Mouse (Mus musculus) erythroblast, embryonic 14.5 days (primary cell): Measurements from ENCODE around the gene Slc44a5. TPM values are rescaled to one million over a fixed set of nuclear protein-coding genes. Genes with fewer than 3 reads are reported as not detected.

ENCODE experiments used
- H3K27me3 ChIP-seq: 2 replicates; pipeline ENCODE4 v1.6.1; 2012; ENCODE audit warnings: inconsistent platforms; ENCODE audit not compliant: control insufficient read depth
- H3K36me3 ChIP-seq: 2 replicates; pipeline ENCODE4 v1.6.1; 2012; ENCODE audit warnings: mild to moderate bottlenecking, inconsistent platforms; ENCODE audit not compliant: control insufficient read depth
- H3K4me1 ChIP-seq: 2 replicates; pipeline ENCODE4 v1.6.1; 2012; ENCODE audit warnings: inconsistent platforms; ENCODE audit not compliant: control insufficient read depth
- H3K4me3 ChIP-seq: replicated peaks from 2 replicates; pipeline ENCODE3; 2012; ENCODE audit warnings: moderate library complexity, mild to moderate bottlenecking, inconsistent platforms
- H3K9me3 ChIP-seq: 2 replicates; pipeline ENCODE4 v1.6.1; 2012; ENCODE audit warnings: low read length, inconsistent platforms, mixed read lengths; ENCODE audit not compliant: control insufficient read depth
- GATA1 ChIP-seq: IDR thresholded peaks from 2 replicates; pipeline ENCODE4 v1.6.1; 2012; ENCODE audit warnings: low read length, inconsistent platforms, mixed read lengths
- TAL1 ChIP-seq: IDR thresholded peaks from 3 replicates; pipeline ENCODE4 v1.6.1; 2012; ENCODE audit warnings: low read length, inconsistent platforms, mixed read lengths
- polyA plus RNA-seq: library from polyadenylated mRNA; stranded (reverse); fragments of >175 nt; gene quantifications from 2 replicates; pipeline ENCODE4 v1.2.3, GENCODE M21; 2012

Gene Slc44a5
- polyA plus RNA-seq, 1 experiment: not detected

GRCm38 (mm10) chr3:154115478-154115877 lies 142.2 kb downstream of the Slc44a5 start:
- Histone ChIP-seq H3K4me3 (no peak overlapping the region), H3K9me3 (no peaks in the 10 kb centered on the region), H3K4me1 (no peaks in the 10 kb centered on the region), H3K27me3 (peaks cover 3% of the 10 kb centered on the region; the same call in 1 of the 2 replicates), H3K36me3 (no peaks in the 10 kb centered on the region)
- TF ChIP-seq GATA1 (no peak), TAL1 (no peak)

DNA sequence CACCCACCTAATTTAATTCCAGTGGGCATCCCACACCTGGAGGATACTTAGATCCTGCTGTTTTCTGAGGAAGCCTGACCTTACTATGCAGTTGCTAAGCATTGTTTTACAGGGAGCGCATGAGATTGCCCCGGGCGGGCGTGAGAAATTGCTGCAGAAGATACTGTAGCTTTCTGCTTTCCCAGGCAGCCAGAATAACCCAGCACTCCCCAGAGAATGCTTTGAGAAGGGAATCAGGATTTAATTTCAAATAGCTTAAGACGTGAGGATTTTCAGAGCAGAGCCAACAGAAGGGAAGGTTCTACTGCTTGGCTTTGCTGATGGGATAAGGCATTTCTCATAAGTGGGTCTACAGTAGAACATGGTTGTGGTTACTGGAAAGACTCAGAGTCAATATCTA lies 142.8 kb downstream of the Slc44a5 start:
- no peaks in the 10 kb centered on the region for H3K9me3 ChIP-seq
- no peaks in the 10 kb centered on the region for H3K36me3 ChIP-seq
- H3K4me3 ChIP-seq: no peak overlapping the region
- TF ChIP-seq GATA1 (no peak), TAL1 (no peak)
- peaks cover 3% of the 10 kb centered on the region; the same call in 1 of the 2 replicates for H3K27me3 ChIP-seq
- no peaks in the 10 kb centered on the region for H3K4me1 ChIP-seq

GRCm38 (mm10) chr3:154118992-154119603 lies 145.9 kb downstream of the Slc44a5 start:
- Histone ChIP-seq H3K27me3 (no peaks in the 10 kb centered on the region), H3K36me3 (no peaks in the 10 kb centered on the region), H3K9me3 (no peaks in the 10 kb centered on the region), H3K4me3 (no peak overlapping the region), H3K4me1 (no peaks in the 10 kb centered on the region)
- TF ChIP-seq TAL1 (no peak), GATA1 (no peak)

DNA sequence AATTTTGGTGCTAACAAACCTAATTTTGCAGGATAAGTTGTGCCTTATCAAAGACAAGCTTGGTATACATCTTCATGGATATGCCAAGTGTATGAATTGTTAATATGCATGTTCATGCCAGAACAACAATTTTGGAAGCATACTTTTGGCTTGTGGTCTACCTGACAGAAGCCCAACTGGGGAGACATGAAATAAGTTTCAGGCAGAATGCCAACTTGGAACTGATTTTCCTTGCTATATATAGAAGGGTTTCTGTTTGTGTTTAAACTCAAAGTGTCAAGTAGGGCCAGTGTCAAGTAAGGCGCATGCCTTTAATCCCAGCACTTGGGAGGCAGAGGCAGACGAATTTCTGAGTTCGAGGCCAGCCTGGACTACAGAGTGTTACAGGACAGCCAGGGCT lies 149.3 kb downstream of the Slc44a5 start:
- TF ChIP-seq GATA1: no peak
- no peak for TF ChIP-seq TAL1
- Histone ChIP-seq H3K27me3 (no peaks in the 10 kb centered on the region), H3K4me1 (no peaks in the 10 kb centered on the region; the same call in 1 of the 2 replicates), H3K36me3 (no peaks in the 10 kb centered on the region), H3K4me3 (no peak overlapping the region), H3K9me3 (no peaks in the 10 kb centered on the region)

DNA sequence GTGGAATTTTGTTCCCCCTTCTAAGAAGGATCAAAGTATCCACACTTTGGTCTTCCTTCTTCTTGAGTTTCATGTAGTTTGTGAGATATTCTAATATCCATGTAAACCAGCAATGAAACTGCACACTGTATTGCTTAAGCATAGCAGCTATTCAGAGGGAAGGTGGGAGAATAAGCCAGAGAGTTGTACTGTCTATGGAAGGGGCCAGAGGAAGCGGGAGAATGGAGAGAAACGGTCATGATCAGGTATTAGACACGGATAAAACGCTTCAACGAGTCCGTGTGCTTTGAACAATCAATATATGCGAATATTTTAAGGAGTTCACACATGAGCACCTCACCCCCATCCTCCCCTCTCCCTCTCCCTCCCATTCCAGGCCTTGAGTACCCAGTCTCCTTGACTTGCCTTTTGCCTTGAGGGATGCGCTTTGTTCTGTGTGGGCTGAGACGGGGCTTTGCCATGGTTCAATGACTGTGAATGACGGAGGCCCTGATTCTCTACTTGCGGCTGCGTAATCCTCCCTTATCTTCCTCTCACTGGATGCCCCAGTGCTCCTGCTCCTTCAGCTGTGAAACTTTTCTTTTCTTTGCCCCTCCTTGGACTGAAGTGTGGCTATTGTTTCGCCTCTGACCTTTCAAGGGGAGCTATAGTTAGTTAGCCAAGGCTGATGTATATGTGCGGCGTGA lies 151.8 kb downstream of the Slc44a5 start:
- Histone ChIP-seq H3K4me3 (no peak overlapping the region), H3K27me3 (peaks cover 4% of the 10 kb centered on the region; the same call in 1 of the 2 replicates), H3K9me3 (no peaks in the 10 kb centered on the region), H3K4me1 (peaks cover 11% of the 10 kb centered on the region), H3K36me3 (no peaks in the 10 kb centered on the region)
- TF ChIP-seq GATA1 (no peak), TAL1 (no peak)

- Histone ChIP-seq H3K9me3 (no peaks in the 10 kb centered on the region), H3K4me1 (peaks cover 19% of the 10 kb centered on the region), H3K27me3 (peaks cover 4% of the 10 kb centered on the region; the same call in 1 of the 2 replicates), H3K36me3 (no peaks in the 10 kb centered on the region), H3K4me3 (no peak overlapping the region)
- TF ChIP-seq GATA1 (no peak), TAL1 (no peak)
Measured at GRCm38 (mm10) chr3:154125768-154126376, 152.6 kb downstream of the Slc44a5 start.

GRCm38 (mm10) chr3:154127246-154127645 lies 154.0 kb downstream of the Slc44a5 start:
- no peak for TF ChIP-seq GATA1
- Histone ChIP-seq H3K27me3 (peaks cover 4% of the 10 kb centered on the region; the same call in 1 of the 2 replicates), H3K36me3 (no peaks in the 10 kb centered on the region), H3K4me3 (no peak overlapping the region), H3K9me3 (no peaks in the 10 kb centered on the region), H3K4me1 (peaks cover 20% of the 10 kb centered on the region)

GRCm38 (mm10) chr3:154129036-154129435 lies 155.8 kb downstream of the Slc44a5 start:
- Histone ChIP-seq H3K9me3 (no peaks in the 10 kb centered on the region), H3K4me3 (no peak overlapping the region), H3K27me3 (peaks cover 4% of the 10 kb centered on the region; the same call in 1 of the 2 replicates), H3K36me3 (no peaks in the 10 kb centered on the region), H3K4me1 (peaks cover 20% of the 10 kb centered on the region)
- TF ChIP-seq GATA1 (no peak), TAL1 (no peak)

DNA sequence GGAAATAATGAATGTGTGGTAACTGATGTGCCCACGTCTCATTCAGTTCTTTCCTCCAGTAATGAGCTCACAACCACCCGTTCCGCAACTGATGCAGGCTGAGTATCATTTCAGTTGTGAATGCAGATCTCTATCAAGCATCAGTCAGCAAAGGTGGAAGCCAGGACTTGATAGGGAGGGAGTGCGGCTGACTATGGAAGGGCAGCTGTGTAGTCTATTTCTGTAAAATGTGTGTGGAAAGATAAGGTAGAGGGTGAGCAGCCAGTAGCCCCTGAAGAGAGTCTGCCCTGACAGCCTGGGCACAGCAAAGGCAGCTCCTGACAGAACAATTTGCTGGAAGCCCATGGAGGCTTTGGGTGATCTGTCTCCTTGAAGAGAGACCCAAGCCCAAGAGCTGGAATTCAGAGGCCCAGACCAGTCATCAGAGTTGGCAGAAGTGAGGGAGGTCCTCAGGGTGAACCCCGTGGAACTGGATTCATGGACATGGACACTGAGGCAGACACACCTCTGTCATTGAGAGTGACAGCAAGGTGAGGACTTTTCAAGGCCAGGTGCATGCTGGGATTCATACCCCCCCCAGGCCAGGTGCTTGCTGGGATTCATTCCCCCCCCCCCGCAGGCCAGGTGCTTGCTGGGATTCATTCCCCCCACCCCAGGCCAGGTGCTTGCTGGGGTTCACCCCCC lies 157.3 kb downstream of the Slc44a5 start:
- no peak overlapping the region for H3K4me3 ChIP-seq
- peaks cover 20% of the 10 kb centered on the region for H3K4me1 ChIP-seq
- H3K9me3 ChIP-seq: no peaks in the 10 kb centered on the region
- TF ChIP-seq GATA1 (no peak), TAL1 (no peak)
- H3K36me3 ChIP-seq: no peaks in the 10 kb centered on the region
- peaks cover 4% of the 10 kb centered on the region; the same call in 1 of the 2 replicates for H3K27me3 ChIP-seq
